Mouse (Mus musculus) embryonic fibroblast, embryonic 13.5 days (primary cell): ENCODE measurements around the gene 2410002F23Rik.

ENCODE experiments used
- CTCF ChIP-seq: IDR thresholded peaks from 2 replicates; pipeline ENCODE4 v1.5.1; 2011; ENCODE audit warnings: mild to moderate bottlenecking, control low read depth, low read length, moderate library complexity, borderline replicate concordance; ENCODE audit not compliant: insufficient read depth
- POLR2A ChIP-seq: IDR thresholded peaks from 2 replicates; pipeline ENCODE4 v1.6.1; 2011; ENCODE audit warnings: low read depth, mild to moderate bottlenecking, control low read depth, low read length, moderate library complexity

DNA sequence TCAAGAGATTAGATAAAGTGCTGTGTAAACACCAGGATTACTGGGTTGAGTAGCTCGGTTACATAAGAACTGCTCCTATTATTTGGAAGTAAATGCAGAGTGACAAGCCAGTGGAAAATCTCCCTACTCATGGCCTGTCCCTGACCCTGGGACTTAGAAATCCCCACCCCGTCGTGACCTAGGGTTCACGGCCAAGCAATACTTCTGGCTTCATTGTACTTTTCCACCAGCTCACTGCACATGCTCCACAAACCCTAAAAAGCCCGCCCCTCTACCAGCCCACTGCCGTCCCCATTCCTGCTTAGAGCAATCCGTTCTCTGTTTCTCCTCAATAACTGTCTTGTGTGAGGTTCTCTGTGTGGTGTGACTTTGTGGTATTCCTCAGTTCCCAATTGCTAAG is 41.2 kb downstream of the 2410002F23Rik start:
- TF ChIP-seq POLR2A (no peak), CTCF (no peak)
